Mouse (Mus musculus) adrenal gland, postnatal 0 days (tissue): Measurements from ENCODE around the gene Camk2d. TPM values are rescaled to one million over a fixed set of nuclear protein-coding genes. Genes with fewer than 3 reads are reported as not detected.

Experiments used
- polyA plus RNA-seq: library from polyadenylated mRNA; unstranded; fragments of >200 nt; fragmentation: Nextera tagmentation; extraction: Ambion mirVana; gene quantifications from 2 replicates; pipeline ENCODE4 v1.2.1, GENCODE M21; 2015

Gene Camk2d
- polyA plus RNA-seq, result 37.8 and 58.7 TPM in 2 replicates

GRCm38 (mm10) chr3:126596086-126596485 is at the start of gene Camk2d:
Camk2d (plus strand) TSS chr3:126596302.

Other genes with a start within 250 kb of the Camk2d start
- 1.9 and 2.0 TPM in 2 replicates for gene Arsj, start 232.6 kb upstream of the Camk2d start, polyA plus RNA-seq